Mouse (Mus musculus): ENCODE results near the gene Pycr1.

DNA sequence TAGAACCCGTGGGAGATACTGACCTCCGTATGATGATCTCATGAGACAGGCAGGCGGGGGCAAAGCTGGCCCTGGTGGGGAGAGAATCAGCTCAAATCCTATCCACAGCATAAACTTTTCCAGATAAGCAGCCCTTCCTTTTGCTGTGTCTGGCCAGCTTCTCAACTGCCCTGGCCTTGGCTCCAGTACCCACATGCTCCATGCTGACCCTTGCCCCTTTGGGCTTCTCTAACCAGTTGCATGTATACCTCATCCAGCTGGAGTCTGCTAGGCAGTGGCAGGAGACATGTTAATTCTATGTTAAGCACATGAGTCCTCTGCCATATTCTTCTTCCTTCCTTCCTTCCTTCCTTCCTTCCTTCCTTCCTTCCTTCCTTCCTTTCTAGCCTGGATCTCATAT, 11.2 kb upstream of the Pycr1 start:
- TF ChIP-seq CTCF (IDR thresholded peaks at IDR 0.05; ENCODE audit: low read depth, low read length) (no peak), POLR2A (IDR thresholded peaks at IDR 0.05; ENCODE audit: extremely low read depth, insufficient read depth, low read length) (no peak)
